Mouse (Mus musculus): Measurements from ENCODE around the gene Hs3st2. TPM values are rescaled to one million over a fixed set of nuclear protein-coding genes. Genes with fewer than 3 reads are reported as not detected.

The Hs3st2 gene
- total RNA-seq, 1 experiment, result not detected

- no peaks in the 10 kb centered on the region for H3K9me3 ChIP-seq (ENCODE audit: control insufficient read depth, insufficient read depth, low read depth, low read length)
- H3K9ac ChIP-seq (ENCODE audit: insufficient read depth, low read depth, low read length, poor library complexity, severe bottlenecking), result no peak overlapping the region
- in situ Hi-C loops (cut with MboI; ENCODE audit: low sequenced_read_pairs in 2 of 2, unreplicated experiment in 2 of 2), result no loop called here
- H3K27ac ChIP-seq (ENCODE audit: insufficient read depth, low read depth, low read length, poor library complexity, severe bottlenecking), result no peak overlapping the region
- no peak for TF ChIP-seq ZNF384 (IDR thresholded peaks at IDR 0.05; ENCODE audit: low read depth, low read length)
- no peak for TF ChIP-seq HCFC1 (IDR thresholded peaks at IDR 0.05; ENCODE audit: borderline replicate concordance, insufficient read depth, low read length)
- no peak for TF ChIP-seq ZC3H11A (IDR thresholded peaks at IDR 0.05; ENCODE audit: borderline replicate concordance, low read depth, low read length)
- no peak for TF ChIP-seq MAFK (IDR thresholded peaks at IDR 0.05; ENCODE audit: insufficient read depth, low read depth, low read length)
- TF ChIP-seq CHD2 (IDR thresholded peaks at IDR 0.05; ENCODE audit: low read depth, low read length), result no peak
- H3K4me3 ChIP-seq (ENCODE audit: insufficient read depth in 1 of 2, low read depth in 1 of 2, low read length in 2 of 2, poor library complexity in 1 of 2, severe bottlenecking in 1 of 2), result no peak overlapping the region
- no peaks in the 10 kb centered on the region for H3K36me3 ChIP-seq (ENCODE audit: control insufficient read depth, insufficient read depth, low read length, poor library complexity, severe bottlenecking)
- DNase-seq (ENCODE audit: low read depth, low spot score), result no peak
- H3K4me1 ChIP-seq (ENCODE audit: control insufficient read depth in 2 of 2, insufficient read depth in 2 of 2, low read length in 2 of 2, poor library complexity in 1 of 2), result no peaks in the 10 kb centered on the region
Observed at GRCm38 (mm10) chr7:121460626-121461025, 69.0 kb downstream of the Hs3st2 start.

- no peak for DNase-seq (ENCODE audit: low read depth, low spot score)
- in situ Hi-C loops (cut with MboI; ENCODE audit: low sequenced_read_pairs in 2 of 2, unreplicated experiment in 2 of 2), result no loop called here
- Histone ChIP-seq H3K4me3 (ENCODE audit: insufficient read depth in 1 of 2, low read depth in 1 of 2, low read length in 2 of 2, poor library complexity in 1 of 2, severe bottlenecking in 1 of 2) (no peak overlapping the region), H3K27ac (ENCODE audit: insufficient read depth, low read depth, low read length, poor library complexity, severe bottlenecking) (no peak overlapping the region), H3K36me3 (ENCODE audit: control insufficient read depth, insufficient read depth, low read length, poor library complexity, severe bottlenecking) (no peaks in the 10 kb centered on the region), H3K9ac (ENCODE audit: insufficient read depth, low read depth, low read length, poor library complexity, severe bottlenecking) (no peak overlapping the region), H3K9me3 (ENCODE audit: control insufficient read depth, insufficient read depth, low read depth, low read length) (no peaks in the 10 kb centered on the region), H3K4me1 (ENCODE audit: control insufficient read depth in 2 of 2, insufficient read depth in 2 of 2, low read length in 2 of 2, poor library complexity in 1 of 2) (no peaks in the 10 kb centered on the region)
- TF ChIP-seq ZC3H11A (IDR thresholded peaks at IDR 0.05; ENCODE audit: borderline replicate concordance, low read depth, low read length) (no peak), MAFK (IDR thresholded peaks at IDR 0.05; ENCODE audit: insufficient read depth, low read depth, low read length) (no peak), ZNF384 (IDR thresholded peaks at IDR 0.05; ENCODE audit: low read depth, low read length) (no peak), HCFC1 (IDR thresholded peaks at IDR 0.05; ENCODE audit: borderline replicate concordance, insufficient read depth, low read length) (no peak), CHD2 (IDR thresholded peaks at IDR 0.05; ENCODE audit: low read depth, low read length) (no peak)
Observed at GRCm38 (mm10) chr7:121464441-121464840, 72.8 kb downstream of the Hs3st2 start.

- Histone ChIP-seq H3K36me3 (ENCODE audit: control insufficient read depth, insufficient read depth, low read length, poor library complexity, severe bottlenecking) (no peaks in the 10 kb centered on the region), H3K27ac (ENCODE audit: insufficient read depth, low read depth, low read length, poor library complexity, severe bottlenecking) (no peak overlapping the region), H3K4me1 (ENCODE audit: control insufficient read depth in 2 of 2, insufficient read depth in 2 of 2, low read length in 2 of 2, poor library complexity in 1 of 2) (no peaks in the 10 kb centered on the region), H3K4me3 (ENCODE audit: insufficient read depth in 1 of 2, low read depth in 1 of 2, low read length in 2 of 2, poor library complexity in 1 of 2, severe bottlenecking in 1 of 2) (no peak overlapping the region), H3K9ac (ENCODE audit: insufficient read depth, low read depth, low read length, poor library complexity, severe bottlenecking) (no peak overlapping the region), H3K9me3 (ENCODE audit: control insufficient read depth, insufficient read depth, low read depth, low read length) (no peaks in the 10 kb centered on the region)
- in situ Hi-C loops (cut with MboI; ENCODE audit: low sequenced_read_pairs in 2 of 2, unreplicated experiment in 2 of 2), result no loop called here
- no peak for TF ChIP-seq ZC3H11A (IDR thresholded peaks at IDR 0.05; ENCODE audit: borderline replicate concordance, low read depth, low read length)
- no peak for TF ChIP-seq CHD2 (IDR thresholded peaks at IDR 0.05; ENCODE audit: low read depth, low read length)
- TF ChIP-seq MAFK (IDR thresholded peaks at IDR 0.05; ENCODE audit: insufficient read depth, low read depth, low read length), result no peak
- no peak for TF ChIP-seq ZNF384 (IDR thresholded peaks at IDR 0.05; ENCODE audit: low read depth, low read length)
- TF ChIP-seq HCFC1 (IDR thresholded peaks at IDR 0.05; ENCODE audit: borderline replicate concordance, insufficient read depth, low read length), result no peak
- no peak for DNase-seq (ENCODE audit: low read depth, low spot score)
Observed at GRCm38 (mm10) chr7:121465111-121465510, 73.5 kb downstream of the Hs3st2 start.

- in situ Hi-C loops (cut with MboI; ENCODE audit: low sequenced_read_pairs in 2 of 2, unreplicated experiment in 2 of 2), result no loop called here
- no peaks in the 10 kb centered on the region for H3K36me3 ChIP-seq (ENCODE audit: control insufficient read depth, insufficient read depth, low read length, poor library complexity, severe bottlenecking)
- TF ChIP-seq ZNF384 (IDR thresholded peaks at IDR 0.05; ENCODE audit: low read depth, low read length), result no peak
- TF ChIP-seq MAFK (IDR thresholded peaks at IDR 0.05; ENCODE audit: insufficient read depth, low read depth, low read length), result no peak
- TF ChIP-seq HCFC1 (IDR thresholded peaks at IDR 0.05; ENCODE audit: borderline replicate concordance, insufficient read depth, low read length), result no peak
- no peak for TF ChIP-seq CHD2 (IDR thresholded peaks at IDR 0.05; ENCODE audit: low read depth, low read length)
- TF ChIP-seq ZC3H11A (IDR thresholded peaks at IDR 0.05; ENCODE audit: borderline replicate concordance, low read depth, low read length), result no peak
- H3K4me1 ChIP-seq (ENCODE audit: control insufficient read depth in 2 of 2, insufficient read depth in 2 of 2, low read length in 2 of 2, poor library complexity in 1 of 2), result no peaks in the 10 kb centered on the region
- no peak overlapping the region for H3K27ac ChIP-seq (ENCODE audit: insufficient read depth, low read depth, low read length, poor library complexity, severe bottlenecking)
- H3K4me3 ChIP-seq (ENCODE audit: insufficient read depth in 1 of 2, low read depth in 1 of 2, low read length in 2 of 2, poor library complexity in 1 of 2, severe bottlenecking in 1 of 2), result no peak overlapping the region
- no peak overlapping the region for H3K9ac ChIP-seq (ENCODE audit: insufficient read depth, low read depth, low read length, poor library complexity, severe bottlenecking)
- no peak for DNase-seq (ENCODE audit: low read depth, low spot score)
- H3K9me3 ChIP-seq (ENCODE audit: control insufficient read depth, insufficient read depth, low read depth, low read length), result no peaks in the 10 kb centered on the region
Observed at GRCm38 (mm10) chr7:121466331-121466730, 74.7 kb downstream of the Hs3st2 start.

GRCm38 (mm10) chr7:121469435-121469834 is 77.8 kb downstream of the Hs3st2 start:
- in situ Hi-C loops (cut with MboI; ENCODE audit: low sequenced_read_pairs in 2 of 2, unreplicated experiment in 2 of 2), result no loop called here
- H3K4me1 ChIP-seq (ENCODE audit: control insufficient read depth in 2 of 2, insufficient read depth in 2 of 2, low read length in 2 of 2, poor library complexity in 1 of 2), result no peaks in the 10 kb centered on the region
- DNase-seq (ENCODE audit: low read depth, low spot score), result no peak
- H3K9ac ChIP-seq (ENCODE audit: insufficient read depth, low read depth, low read length, poor library complexity, severe bottlenecking), result no peak overlapping the region
- no peak overlapping the region for H3K4me3 ChIP-seq (ENCODE audit: insufficient read depth in 1 of 2, low read depth in 1 of 2, low read length in 2 of 2, poor library complexity in 1 of 2, severe bottlenecking in 1 of 2)
- H3K36me3 ChIP-seq (ENCODE audit: control insufficient read depth, insufficient read depth, low read length, poor library complexity, severe bottlenecking), result no peaks in the 10 kb centered on the region
- no peak overlapping the region for H3K27ac ChIP-seq (ENCODE audit: insufficient read depth, low read depth, low read length, poor library complexity, severe bottlenecking)
- no peaks in the 10 kb centered on the region for H3K9me3 ChIP-seq (ENCODE audit: control insufficient read depth, insufficient read depth, low read depth, low read length)
- TF ChIP-seq MAFK (IDR thresholded peaks at IDR 0.05; ENCODE audit: insufficient read depth, low read depth, low read length), result no peak
- TF ChIP-seq HCFC1 (IDR thresholded peaks at IDR 0.05; ENCODE audit: borderline replicate concordance, insufficient read depth, low read length), result no peak
- no peak for TF ChIP-seq ZNF384 (IDR thresholded peaks at IDR 0.05; ENCODE audit: low read depth, low read length)
- TF ChIP-seq CHD2 (IDR thresholded peaks at IDR 0.05; ENCODE audit: low read depth, low read length), result no peak
- no peak for TF ChIP-seq ZC3H11A (IDR thresholded peaks at IDR 0.05; ENCODE audit: borderline replicate concordance, low read depth, low read length)
